Mouse (Mus musculus): ENCODE data around the gene Tbc1d1.

- TF ChIP-seq ZNF384 (IDR thresholded peaks at IDR 0.05; ENCODE audit: low read depth, low read length) (no peak), HCFC1 (IDR thresholded peaks at IDR 0.05; ENCODE audit: borderline replicate concordance, insufficient read depth, low read length) (no peak), CHD2 (IDR thresholded peaks at IDR 0.05; ENCODE audit: low read depth, low read length) (no peak), MAFK (IDR thresholded peaks at IDR 0.05; ENCODE audit: insufficient read depth, low read depth, low read length) (no peak), ZC3H11A (IDR thresholded peaks at IDR 0.05; ENCODE audit: borderline replicate concordance, low read depth, low read length) (no peak)
Observed at GRCm38 (mm10) chr5:64164414-64164813, 8.3 kb downstream of the Tbc1d1 start.

Measured in ES-E14 (cell line).